Mouse (Mus musculus): ENCODE measurements around the gene Orm2.

The Orm2 gene

DNA sequence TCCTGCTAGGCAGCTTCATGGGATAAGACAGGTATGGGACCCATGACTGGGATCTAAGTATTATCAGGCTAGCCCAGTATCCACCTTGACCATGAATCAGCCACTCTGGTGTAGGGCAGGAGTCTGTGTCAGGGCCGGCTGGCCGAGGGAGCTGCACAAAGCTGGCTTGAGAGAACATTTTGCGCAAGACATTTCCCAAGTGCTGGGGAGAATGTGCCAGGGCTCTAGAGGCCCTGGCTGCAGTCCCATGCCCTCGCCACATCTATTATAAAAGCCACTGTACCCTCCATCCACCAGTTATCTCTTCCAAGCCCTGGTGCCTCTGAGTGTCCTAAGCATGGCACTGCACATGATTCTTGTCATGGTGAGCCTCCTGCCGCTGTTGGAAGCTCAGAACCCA is at the start of gene Orm2:
TSS of gene Orm2 (plus strand) at position 300 of the 400 bp plus-strand sequence.
- DNase-seq, result no peak

DNA sequence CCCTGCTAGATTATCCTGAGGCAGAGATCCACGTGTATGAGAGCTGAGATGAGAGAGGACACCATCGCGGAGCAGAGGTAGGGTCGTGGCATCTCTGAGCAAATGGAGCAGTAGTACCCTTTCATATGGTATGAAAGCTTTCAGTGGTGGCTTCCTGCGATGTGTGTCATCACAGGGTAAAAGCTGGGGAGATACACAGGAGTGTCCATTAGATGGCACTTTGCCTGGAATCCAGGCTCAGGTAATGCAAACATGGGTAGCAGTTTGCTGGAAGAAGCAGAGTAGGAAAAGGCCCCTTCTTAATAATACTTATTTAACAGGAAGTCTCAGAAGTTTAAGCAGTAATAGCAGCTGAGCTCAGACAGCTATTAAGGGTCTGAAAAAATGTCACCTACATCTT is 48.2 kb upstream of the Orm2 start:
- DNase-seq, result no peak

DNA sequence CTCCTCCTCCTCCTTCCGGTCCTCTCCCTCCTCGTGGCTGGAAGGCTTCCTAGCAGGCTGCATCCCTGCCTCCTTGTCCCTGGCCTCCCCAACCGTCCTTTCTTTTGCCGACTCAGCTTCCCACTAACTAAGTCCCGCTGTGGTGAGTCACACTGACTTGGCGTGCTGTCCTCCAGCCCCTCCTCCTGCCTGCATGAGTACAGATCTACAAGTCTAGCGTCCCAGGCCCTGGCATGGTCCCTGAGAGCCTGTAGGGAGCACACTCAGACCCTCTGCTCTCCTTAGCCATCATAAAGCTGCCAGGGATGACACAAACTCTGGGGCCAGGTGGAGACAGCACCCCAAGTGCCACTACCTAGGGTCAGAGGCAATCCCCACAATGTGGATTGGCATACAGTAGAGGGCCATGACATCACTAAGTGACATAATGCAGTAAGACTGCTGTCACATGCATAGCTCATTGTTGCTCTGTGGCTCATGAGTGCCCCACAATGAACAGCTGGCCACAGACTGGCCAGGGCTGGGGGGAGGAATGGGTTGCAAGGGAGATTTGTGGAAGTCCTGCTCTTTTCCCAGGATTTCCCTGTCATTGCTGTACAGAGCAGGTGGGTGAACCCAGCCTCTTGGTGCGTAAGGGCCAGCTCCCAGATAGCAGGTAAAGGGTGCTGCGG is 46.0 kb upstream of the Orm2 start:
- no peak for DNase-seq

- DNase-seq, result peak; percentile 65
Measured at GRCm38 (mm10) chr4:63319566-63319965, 42.7 kb upstream of the Orm2 start.

DNA sequence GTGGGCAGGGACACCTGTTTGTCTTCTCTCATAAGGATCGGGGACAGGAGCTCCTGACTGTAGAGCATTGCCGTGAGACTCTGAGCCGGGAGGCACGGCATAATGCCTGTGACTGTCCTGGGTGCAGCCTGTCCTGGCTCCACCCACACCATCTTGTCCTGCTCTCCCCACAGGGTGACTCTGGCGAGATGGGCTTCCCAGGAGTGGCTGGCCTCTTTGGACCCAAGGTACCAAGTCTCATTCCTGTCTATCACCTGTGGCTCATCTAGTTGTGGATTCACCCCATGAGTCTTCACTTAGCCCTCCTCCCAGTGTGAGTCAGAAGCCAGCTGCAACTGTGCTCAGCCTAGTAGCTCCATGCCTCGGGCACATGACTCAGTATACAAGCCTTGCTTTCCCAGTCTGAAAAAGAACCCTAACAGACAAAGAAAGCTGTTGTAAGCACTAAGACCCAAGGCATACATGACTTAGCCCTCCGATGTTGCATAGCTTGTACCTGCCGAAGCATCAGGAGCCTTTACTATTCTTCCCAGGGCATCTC is 38.9 kb upstream of the Orm2 start:
- no peak for DNase-seq

DNA sequence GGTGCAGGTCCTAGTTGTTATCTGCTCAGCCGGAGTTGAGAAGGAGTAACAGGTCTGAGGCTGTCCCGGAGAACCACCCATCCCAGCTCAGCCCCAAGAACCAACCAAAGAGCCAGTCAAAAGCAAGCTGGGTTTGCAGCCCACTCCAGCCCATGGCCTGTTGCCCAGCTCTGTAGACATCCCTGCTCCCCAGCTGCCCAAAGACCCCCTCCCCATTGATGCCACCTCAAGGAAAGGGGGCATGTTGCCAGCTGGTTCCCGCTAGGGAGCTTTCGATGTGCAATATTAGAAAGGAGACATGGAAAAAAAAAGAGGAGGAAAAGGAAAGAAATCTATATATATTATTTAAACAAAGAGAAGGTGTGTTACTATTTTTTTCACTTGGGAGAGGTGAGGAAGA is 28.8 kb upstream of the Orm2 start:
- no peak for DNase-seq

- DNase-seq, result no peak
Measured at GRCm38 (mm10) chr4:63338414-63339076, 23.7 kb upstream of the Orm2 start.

GRCm38 (mm10) chr4:63342491-63342890 is 19.8 kb upstream of the Orm2 start:
- no peak for DNase-seq

DNA sequence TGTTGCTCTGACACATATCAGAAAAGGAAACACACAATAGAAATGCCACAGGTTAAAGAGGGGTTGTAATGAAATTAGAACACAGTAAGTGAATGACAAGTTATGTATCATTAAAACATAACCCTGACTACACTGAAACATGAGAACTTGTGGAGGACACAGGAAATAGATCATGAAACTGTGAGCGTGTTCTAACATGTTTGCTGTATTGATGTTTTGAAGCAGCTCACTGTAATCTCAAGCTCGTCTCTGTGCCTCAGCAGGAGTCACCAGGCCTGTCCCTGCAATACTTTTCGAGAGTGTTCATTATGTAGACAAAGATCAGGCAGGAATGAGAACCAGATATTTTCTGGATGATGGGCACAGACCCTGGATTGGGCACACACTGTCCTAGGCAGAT is 18.6 kb upstream of the Orm2 start:
- no peak for DNase-seq

- DNase-seq, result no peak
Measured at GRCm38 (mm10) chr4:63344295-63344694, 18.0 kb upstream of the Orm2 start, which contains the start of gene Orm1. Gene Orm1, plus strand, starts transcription at chr4:63344560.

- DNase-seq, result no peak
Measured at GRCm38 (mm10) chr4:63345261-63345660, 17.0 kb upstream of the Orm2 start.

DNA sequence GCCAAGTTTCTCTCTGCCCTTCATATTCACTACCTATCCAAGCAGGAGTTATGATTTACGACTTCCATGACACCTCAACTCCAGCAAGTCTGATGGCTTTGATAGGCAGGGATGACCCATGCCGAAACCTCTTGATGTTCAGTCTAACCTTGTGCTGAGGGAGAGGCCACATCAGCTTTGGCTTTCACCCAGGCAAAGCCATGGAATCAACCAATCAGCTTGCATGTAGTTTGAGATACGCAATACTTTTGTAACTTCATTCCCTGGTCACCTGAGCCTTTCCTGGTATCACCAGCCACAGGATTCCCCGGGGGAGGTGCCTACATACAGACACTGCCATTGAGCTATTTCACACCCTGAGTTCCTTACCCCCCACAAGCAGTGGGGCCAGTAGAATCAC is 15.6 kb upstream of the Orm2 start:
- no peak for DNase-seq

DNA sequence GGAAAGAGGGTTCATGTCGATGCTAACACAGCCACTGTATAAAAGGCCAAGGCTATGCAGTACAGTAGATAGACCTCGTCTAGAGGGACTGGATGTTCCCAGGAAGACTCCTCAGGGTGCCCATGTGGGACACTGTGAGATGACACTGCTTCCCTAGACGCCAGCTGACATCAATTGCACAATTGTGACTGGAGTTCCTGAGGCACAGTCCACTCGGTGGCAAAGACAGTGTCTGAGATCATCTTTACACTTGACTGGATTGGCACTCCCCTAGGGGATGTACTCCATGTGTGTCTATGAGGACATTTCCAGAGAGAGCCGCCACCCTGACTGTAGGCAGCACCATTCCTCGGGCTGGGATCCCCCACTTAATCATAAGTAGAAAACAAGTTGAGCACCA is 13.7 kb upstream of the Orm2 start:
- no peak for DNase-seq

DNA sequence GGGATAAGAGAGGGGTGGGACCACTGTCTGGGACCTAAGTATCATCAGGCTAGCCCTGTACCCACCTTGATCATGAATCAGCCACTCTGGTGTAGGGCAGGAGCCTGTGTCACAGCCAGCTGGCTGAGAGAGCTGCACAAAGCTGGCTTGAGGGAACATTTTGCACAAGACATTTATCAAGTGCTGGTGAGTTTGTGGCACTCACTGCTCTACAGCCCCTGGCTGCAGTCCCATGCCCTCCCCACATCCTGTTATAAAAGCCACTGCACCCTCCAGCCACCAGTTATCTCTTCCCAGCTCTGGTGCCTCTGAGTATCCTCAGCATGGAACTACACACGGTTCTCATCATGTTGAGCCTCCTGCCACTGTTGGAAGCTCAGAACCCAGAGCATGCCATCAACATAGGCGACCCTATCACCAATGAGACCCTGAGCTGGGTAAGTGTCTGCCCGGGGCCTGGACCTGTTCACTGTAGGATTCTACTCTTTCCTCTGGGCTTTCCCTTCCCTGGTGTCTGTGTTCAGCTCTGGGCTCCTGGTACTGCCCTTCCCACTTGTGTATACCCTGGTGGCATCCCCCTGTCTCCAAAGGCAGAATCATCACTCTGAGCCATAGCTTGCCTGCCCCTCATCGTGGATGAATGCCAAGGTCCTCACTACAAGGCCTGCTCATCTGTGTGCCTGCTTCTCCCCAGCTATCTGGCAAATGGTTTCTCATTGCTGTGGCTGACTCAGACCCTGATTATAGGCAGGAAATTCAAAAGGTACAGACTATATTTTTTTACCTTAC is 6.2 kb upstream of the Orm2 start, which contains the start of gene Orm3:
TSS of gene Orm3 (plus strand) at position 286 of the 789 bp plus-strand sequence.
- no peak for DNase-seq

GRCm38 (mm10) chr4:63356981-63357570 is 5.2 kb upstream of the Orm2 start:
- DNase-seq, result no peak

GRCm38 (mm10) chr4:63359861-63360260 is 2.4 kb upstream of the Orm2 start:
- no peak for DNase-seq

GRCm38 (mm10) chr4:63368577-63368976 is 6.3 kb downstream of the Orm2 start:
- peak; percentile 88 for DNase-seq

GRCm38 (mm10) chr4:63370897-63371296 is 8.6 kb downstream of the Orm2 start:
- no peak for DNase-seq

DNA sequence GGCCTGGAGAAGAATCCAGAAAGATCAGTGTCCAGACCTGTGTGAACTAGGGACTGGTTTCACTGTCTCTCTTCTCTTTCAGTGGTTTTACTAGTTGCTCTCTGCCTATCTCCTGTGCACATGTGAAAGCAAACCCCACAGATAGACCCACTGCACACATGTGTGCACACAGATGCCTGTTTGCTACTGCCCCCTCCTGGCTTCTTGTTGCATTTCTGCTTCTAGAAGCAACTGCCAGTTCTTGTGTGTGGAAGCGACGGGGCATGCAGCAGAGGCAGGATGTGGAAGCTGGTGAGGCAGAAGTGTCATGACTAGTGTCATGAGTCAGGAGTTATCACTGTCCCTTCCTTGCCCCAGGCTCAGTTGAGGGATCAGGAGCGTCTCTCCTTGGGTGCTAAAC is 9.6 kb downstream of the Orm2 start:
- peak; percentile 15 for DNase-seq

DNA sequence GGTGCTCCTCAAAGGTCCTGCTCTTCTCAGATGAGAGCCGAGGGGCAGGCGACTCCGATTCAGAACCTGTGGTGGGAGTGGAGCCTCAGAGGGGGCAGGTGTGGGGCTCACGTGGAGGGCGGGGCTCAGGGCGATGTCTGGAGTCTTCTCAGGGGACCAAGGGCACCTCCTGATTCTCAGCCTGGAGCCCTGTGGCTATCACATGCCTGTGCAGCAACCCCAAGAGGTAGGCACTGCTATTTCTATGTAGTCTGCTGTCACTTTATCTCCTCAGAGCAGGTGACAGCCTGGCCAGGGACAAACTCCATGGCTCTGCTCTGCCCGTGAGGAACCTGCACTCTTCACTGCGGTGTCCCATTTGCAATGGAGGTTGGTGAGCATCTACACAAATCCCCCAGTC is 11.2 kb downstream of the Orm2 start:
- DNase-seq, result no peak

- DNase-seq, result no peak
Measured at GRCm38 (mm10) chr4:63374331-63374730, 12.1 kb downstream of the Orm2 start.

- no peak for DNase-seq
Measured at GRCm38 (mm10) chr4:63375367-63375766, 13.1 kb downstream of the Orm2 start.

GRCm38 (mm10) chr4:63377483-63377882 is 15.2 kb downstream of the Orm2 start:
- no peak for DNase-seq

All from kidney, adult 9 months (tissue).